Mouse (Mus musculus): ENCODE data around the gene Rasal2.

DNA sequence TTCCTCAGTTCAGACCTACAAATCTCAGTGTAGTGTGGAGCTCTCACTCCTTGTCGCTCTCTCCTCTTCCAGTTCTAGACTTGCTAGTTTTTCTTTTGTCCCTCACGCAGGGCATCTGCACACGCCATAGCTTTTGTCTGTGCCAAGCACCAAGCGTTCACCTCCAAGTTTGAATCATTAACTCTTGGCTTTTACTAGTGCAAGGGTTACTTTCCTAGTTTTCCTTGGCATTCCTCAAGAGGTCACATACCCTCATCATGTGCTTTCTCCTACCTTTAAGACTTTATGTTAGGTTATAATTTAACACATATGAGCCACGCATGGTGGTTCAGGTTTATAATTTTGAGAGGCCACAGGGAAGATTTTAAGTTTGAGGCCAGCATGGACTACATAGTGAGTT lies 48.9 kb upstream of the Rasal2 start:
- no peak for TF ChIP-seq MAFK (IDR thresholded peaks at IDR 0.05; ENCODE audit: insufficient read depth, low read depth, low read length)
- TF ChIP-seq ZNF384 (IDR thresholded peaks at IDR 0.05; ENCODE audit: low read depth, low read length): no peak
